Mouse (Mus musculus): Measurements from ENCODE around the gene Svbp.

Svbp gene

DNA sequence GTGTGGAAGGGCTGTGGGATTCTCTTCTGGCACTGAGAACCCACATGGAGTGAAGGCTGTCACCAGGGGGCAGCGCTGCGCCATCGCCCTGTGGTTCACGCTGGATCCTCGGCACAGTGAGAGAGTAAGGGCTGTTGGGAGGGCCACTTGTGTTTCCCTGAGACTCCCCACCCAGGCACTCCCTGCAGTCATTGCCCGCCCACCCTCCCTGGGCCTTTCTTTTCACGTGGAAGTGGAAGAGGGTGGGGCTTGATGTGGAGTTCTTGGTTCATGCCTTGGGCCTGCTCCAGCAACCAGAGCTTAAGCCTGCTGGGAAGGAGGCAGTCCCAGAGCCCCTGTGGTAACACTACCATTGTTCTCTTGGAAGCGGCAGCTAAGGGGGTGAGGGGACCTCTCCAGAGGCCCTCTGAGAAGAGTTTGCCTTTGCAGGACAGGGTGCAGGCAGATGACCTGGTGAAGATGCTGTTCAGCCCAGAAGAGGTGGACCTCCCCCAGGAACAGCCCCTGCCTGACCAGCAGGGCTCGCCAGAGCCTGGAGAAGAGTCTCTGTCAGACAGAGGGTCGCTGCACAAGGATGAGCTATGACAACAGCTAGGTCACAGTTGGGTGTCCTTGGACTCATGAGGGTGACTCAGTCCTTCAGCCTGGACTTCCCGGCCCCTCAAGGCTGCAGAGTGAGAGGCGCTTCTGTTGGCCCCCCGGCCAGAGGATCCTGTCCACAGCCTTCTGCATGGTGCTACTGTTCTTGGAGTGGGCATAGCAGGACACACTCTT is 52.5 kb downstream of the Svbp start:
- peak; percentile 90 for DNase-seq

DNA sequence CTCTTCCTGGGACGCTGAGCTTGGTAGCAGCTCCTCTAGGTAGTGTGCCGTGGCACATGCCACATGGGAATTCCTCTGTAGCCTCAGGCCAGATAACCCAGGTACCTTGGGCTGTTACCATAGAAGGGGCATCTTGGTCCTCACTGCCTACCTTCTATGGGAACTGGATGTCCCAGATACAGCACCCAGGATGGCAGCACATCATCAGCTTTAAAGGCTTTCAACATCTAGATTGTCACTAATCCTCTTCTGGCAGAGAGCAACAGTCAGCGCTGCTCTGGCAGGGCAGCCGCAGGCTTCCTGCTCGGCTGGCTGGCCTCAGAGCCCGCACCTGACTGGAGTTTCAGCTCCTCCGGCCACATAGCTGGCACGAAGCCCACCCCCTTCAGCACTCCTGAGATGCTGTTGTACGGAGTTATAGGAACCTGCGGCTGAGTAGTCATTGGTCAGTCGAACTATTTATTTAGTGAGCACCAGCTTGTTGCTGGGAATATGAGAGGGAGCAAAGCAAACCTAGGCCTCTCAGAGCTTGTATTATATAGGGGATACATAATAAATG is 53.4 kb downstream of the Svbp start:
- peak; percentile 55 for DNase-seq

Measured in lung, postnatal 10 days (tissue).